Mouse (Mus musculus): ENCODE measurements around the gene Dlx1. TPM values are rescaled to one million over a fixed set of nuclear protein-coding genes. Genes with fewer than 3 reads are reported as not detected.

Gene Dlx1
- total RNA-seq, 4 experiments from 2014 or later = 0.24 to 0.61 (median 0.42) TPM

- DNase-seq = no peak
Measured at GRCm38 (mm10) chr2:71528714-71529510, 999 bp downstream of the Dlx1 start.

DNA sequence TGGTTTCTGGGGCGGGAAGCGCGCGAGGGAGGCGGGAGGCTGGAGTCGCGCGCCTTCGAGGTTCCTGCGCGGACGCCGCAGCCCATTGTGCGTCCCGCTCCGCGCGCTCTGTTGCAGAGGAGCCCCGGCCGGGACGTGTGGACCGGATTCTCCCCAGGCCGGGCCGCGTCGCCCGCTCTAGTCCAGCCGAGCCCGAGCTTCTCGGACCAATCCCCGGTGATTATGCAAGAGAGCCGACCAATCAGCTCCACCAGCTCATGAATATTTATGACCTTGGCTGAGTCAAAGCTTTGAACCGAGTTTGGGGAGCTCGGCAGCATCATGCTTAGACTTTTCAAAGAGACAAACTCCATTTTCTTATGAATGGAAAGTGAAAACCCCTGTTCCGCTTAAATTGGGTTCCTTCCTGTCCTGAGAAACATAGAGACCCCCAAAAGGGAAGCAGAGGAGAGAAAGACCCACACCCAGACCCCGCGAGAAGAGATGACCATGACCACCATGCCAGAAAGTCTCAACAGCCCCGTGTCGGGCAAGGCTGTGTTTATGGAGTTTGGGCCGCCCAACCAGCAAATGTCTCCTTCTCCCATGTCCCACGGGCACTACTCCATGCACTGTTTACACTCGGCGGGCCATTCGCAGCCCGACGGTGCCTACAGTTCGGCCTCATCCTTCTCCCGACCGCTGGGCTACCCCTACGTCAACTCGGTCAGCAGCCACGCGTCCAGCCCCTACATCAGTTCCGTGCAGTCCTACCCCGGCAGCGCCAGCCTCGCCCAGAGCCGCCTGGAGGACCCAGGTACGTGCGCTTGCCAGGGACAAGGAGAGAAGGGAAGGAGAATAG, 1.8 kb downstream of the Dlx1 start:
- peak; percentile 79 for DNase-seq

- DNase-seq = no peak
Measured at GRCm38 (mm10) chr2:71530391-71531123, 2.6 kb downstream of the Dlx1 start.

DNA sequence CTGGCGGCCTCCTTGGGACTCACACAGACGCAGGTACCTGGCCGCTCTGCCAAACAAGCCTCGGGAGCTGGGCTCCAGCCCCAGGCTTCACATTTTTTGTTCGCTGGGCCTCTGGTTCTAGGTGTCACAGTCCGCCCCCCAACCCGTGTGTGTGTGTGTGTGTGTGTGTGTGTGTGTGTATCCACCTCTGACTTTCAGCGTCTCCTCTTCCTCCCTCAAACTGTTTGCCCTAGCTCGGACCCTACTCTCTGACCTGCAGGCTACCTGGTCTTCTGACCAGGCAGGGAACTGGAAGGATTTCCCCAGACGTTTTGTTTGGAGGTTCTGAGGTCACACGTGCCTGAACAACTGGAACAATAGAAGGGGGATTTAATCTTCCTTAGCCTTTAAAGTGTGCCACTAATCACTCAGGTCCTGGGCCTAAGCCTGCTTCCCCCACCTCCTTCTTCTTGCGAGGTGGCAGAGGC, 3.2 kb downstream of the Dlx1 start:
- no peak for DNase-seq

GRCm38 (mm10) chr2:71531990-71532970, 4.4 kb downstream of the Dlx1 start:
- DNase-seq = no peak

- no peak for DNase-seq
Measured at GRCm38 (mm10) chr2:71533094-71533493, 5.2 kb downstream of the Dlx1 start.

DNA sequence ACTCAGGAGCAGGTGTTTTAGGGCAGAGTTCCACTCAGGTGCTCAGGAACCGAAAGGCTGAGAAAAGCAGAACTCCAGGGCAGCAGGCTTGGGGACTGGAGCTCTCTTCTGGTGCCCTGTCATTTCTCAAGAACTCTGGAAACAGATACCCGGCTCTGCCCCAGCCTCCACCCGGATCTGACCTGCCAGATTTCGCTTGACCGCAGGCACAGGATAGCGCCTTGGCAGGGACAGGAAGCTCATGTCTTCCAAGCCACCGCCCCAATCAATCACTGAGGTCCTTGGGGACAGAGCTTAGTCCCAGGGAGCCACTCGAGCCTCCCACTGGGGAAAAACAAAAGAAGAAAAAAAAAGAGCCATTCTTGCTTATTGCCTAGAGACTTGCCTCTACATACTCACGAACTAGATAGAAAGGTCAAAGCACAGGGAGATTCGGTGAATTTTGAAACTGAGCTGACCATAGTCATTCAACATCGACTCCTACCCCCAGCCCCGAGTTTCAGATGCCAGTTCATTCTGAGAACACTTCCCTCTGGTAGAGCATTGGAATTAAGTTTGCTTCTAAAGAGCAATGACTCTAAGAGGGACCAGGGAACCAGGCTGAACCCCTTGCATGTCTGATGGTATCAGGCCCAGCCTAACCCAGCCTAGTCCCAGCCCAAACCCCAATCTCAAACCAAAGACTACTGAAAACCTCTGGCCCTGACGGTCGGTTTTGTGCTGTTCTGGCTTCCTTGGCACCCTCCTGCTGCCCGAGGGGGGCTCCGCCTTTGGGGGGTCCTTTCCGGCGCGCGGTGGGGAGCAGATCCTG, 6.5 kb downstream of the Dlx1 start:
- no peak for DNase-seq

GRCm38 (mm10) chr2:71540611-71541417, 12.9 kb downstream of the Dlx1 start:
- no peak for DNase-seq

- DNase-seq = no peak
Measured at GRCm38 (mm10) chr2:71541418-71542226, 13.7 kb downstream of the Dlx1 start.

DNA sequence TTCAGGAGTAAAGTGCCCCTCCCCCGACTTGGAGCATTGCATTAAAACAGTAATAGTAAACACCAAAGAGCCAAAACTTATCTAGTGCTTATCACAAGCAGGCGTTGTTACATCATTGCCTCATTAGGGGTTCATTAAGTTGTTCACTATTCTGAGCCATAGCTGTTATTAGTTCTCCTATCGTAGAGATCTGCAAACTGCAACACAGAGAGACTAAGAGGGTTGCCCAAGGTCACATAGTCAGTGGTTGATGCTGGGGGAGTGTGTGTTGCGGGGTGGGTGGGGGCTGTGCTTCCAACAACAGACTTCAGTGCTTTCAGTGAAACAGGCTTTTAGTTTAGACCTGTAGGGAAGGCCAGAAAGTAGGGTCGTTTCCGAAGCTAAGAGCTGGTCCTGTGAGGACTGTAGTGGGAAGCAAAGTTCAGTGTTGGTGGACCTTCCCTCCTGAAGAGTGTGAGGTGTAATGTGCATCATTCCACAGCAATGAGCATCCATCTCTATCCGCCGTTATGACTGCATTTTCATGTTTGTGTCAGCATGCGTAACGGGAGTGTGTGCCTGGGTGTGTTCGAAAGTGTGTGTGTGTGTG, 14.4 kb downstream of the Dlx1 start:
- no peak for DNase-seq

DNA sequence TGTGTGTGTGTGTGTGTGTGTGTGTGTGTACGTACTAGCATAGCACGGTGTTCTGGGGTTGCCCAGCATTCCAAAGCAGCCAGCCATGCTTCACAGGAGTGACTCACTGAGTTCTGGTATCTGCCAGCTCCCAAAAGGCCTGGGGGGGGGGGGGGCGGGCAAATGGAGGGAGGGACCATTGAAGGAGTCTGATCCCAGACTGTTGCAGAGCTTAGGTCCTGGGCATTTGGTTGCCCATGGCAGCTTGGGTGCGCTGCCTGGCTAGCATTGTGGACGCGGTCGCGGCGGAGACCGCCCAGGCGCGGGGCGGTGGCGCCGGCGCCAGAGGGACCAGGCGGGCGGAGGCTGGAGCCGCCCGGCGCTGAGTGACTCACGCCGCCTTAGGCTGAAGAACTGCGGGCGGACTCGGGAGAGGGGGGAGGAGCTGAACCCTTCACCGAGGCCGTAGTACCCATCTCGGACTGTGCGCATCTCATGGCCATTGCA, 14.9 kb downstream of the Dlx1 start:
- no peak for DNase-seq

GRCm38 (mm10) chr2:71543531-71543930, 15.6 kb downstream of the Dlx1 start:
- no peak for DNase-seq

- DNase-seq = no peak
Measured at GRCm38 (mm10) chr2:71543948-71544347, 16.0 kb downstream of the Dlx1 start.

DNA sequence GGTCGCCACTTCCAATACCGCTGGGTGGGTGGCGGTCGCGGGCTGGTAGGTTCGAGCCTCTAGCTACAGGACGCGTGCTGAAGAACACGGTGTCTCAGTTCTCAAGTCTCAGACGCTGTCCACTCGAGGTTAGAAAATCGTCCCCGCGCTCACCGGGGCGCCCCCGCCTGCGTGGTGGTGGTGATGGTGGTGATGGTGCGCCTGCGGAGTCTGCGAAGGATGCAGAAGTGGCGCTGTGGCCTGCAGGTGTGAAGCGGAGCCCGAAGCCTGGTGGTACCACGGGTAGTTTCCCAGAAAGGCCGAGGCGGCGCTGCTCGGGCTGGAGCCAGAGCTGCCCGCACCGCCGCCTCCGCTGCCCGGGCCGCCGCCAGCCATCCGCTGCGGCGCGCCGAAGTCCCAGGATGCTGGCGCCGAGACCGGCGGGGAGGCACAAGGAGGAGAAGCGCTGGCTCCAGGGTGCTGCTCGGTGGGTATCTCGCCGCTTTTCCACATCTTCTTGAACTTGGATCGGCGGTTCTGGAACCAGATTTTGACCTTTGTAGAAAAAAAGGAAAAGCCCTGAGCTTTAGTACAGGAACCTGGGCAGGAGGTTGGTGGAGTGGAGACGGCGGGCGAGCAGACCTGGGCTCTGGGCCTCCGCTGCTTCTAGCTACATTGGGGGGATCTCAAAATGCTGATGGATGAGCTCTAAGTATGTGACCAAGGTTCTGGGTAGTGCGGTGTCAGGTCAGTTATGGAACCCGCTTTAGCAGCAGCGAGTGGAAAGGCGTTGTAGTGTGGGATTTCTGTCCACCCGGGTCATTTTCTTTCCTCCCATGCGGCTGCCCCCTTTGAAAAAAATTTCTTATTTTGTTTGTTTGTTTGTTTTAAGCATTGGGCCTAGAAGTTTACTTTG, 16.7 kb downstream of the Dlx1 start:
- DNase-seq = no peak

- DNase-seq = no peak
Measured at GRCm38 (mm10) chr2:71545401-71545881, 17.5 kb downstream of the Dlx1 start.

- no peak for DNase-seq
Measured at GRCm38 (mm10) chr2:71545882-71546639, 18.1 kb downstream of the Dlx1 start.

Measured in adrenal gland, adult 8-10 months (tissue).